Mouse (Mus musculus): ENCODE results near the gene B830017H08Rik. TPM values are rescaled to one million over a fixed set of nuclear protein-coding genes. Genes with fewer than 3 reads are reported as not detected.

Gene B830017H08Rik
- total and polyA plus RNA-seq, 3 experiments, result 0.23 to 0.33 TPM; not detected in 1

DNA sequence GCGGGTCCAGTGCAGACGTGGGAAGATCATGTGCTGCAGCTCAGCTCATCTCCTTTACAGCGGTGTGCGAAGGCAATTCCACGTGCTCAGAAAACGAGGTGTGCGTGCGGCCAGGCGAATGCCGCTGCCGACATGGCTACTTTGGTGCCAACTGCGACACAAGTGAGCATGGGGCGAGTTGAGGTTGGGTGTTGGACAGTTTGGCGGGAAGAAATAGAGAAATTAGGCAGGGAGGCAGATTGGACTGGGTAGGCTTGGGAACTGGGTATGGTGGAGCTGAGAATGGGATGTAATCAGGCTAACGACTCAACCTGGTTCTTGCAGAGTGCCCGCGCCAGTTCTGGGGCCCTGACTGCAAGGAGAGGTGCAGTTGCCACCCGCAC is 30.5 kb upstream of the B830017H08Rik start:
- Histone ChIP-seq H3K4me3 (ENCODE audit: low read depth, low read length) (no peak overlapping the region), H3K36me3 (replicated peaks) (no peaks in the 10 kb centered on the region), H3K4me1 (ENCODE audit: insufficient read depth, low read depth, low read length) (peaks cover 8% of the 10 kb centered on the region), H3K27me3 (ENCODE audit: insufficient read depth, low read length) (peaks cover 61% of the 10 kb centered on the region), H3K9me3 (replicated peaks) (peaks cover 14% of the 10 kb centered on the region)
- TF ChIP-seq GATA1 (IDR thresholded peaks at IDR 0.05; ENCODE audit: borderline replicate concordance, low read length) (no peak), POLR2AphosphoS5 (IDR thresholded peaks at IDR 0.05; ENCODE audit: insufficient replicate concordance, low read depth, low read length) (no peak), GATA2 (IDR thresholded peaks at IDR 0.05; ENCODE audit: borderline replicate concordance, low read depth, low read length) (no peak), TAL1 (conservative IDR thresholded peaks at IDR 0.05; ENCODE audit: low read depth, low read length) (no peak), CTCF (IDR thresholded peaks at IDR 0.05; ENCODE audit: low read depth, low read length) (no peak)
- ATAC-seq (ENCODE audit: extremely low read depth, insufficient number of reproducible peaks, low FRiP score, poor library complexity, severe bottlenecking), result no peak
- no peak for DNase-seq (ENCODE audit: low spot score)

DNA sequence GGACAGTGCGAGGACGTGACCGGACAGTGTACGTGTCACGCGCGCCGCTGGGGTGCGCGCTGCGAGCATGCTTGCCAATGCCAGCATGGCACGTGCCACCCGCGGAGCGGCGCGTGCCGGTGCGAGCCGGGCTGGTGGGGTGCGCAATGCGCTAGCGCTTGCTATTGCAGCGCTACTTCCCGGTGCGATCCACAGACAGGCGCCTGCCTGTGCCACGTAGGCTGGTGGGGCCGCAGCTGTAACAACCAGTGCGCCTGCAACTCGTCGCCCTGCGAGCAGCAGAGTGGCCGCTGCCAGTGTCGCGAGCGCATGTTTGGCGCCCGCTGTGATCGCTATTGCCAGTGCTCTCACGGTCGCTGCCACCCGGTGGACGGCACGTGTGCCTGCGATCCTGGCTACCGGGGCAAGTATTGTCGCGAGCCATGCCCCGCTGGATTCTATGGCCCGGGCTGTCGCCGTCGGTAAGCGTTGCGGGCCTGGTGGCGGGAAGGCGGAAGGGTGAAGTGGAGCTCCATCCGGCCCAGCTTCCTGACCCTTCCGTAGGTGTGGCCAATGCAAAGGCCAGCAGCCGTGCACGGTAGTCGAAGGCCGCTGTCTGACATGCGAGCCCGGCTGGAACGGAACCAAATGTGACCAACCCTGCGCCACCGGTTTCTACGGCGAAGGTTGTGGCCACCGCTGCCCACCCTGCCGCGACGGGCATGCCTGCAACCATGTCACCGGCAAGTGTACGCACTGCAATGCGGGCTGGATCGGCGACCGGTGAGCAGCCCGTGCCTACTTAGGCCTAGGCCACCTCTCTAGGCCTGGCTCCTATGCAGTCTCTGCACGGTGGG is 29.9 kb upstream of the B830017H08Rik start:
- Histone ChIP-seq H3K4me3 (ENCODE audit: low read depth, low read length) (no peak overlapping the region), H3K4me1 (ENCODE audit: insufficient read depth, low read depth, low read length) (peaks cover 8% of the 10 kb centered on the region), H3K9me3 (replicated peaks) (peaks cover 13% of the 10 kb centered on the region), H3K27me3 (ENCODE audit: insufficient read depth, low read length) (peaks cover 64% of the 10 kb centered on the region), H3K36me3 (replicated peaks) (no peaks in the 10 kb centered on the region)
- DNase-seq (ENCODE audit: low spot score), result no peak
- ATAC-seq (ENCODE audit: extremely low read depth, insufficient number of reproducible peaks, low FRiP score, poor library complexity, severe bottlenecking), result no peak
- TF ChIP-seq TAL1 (conservative IDR thresholded peaks at IDR 0.05; ENCODE audit: low read depth, low read length) (no peak), GATA2 (IDR thresholded peaks at IDR 0.05; ENCODE audit: borderline replicate concordance, low read depth, low read length) (no peak)

DNA sequence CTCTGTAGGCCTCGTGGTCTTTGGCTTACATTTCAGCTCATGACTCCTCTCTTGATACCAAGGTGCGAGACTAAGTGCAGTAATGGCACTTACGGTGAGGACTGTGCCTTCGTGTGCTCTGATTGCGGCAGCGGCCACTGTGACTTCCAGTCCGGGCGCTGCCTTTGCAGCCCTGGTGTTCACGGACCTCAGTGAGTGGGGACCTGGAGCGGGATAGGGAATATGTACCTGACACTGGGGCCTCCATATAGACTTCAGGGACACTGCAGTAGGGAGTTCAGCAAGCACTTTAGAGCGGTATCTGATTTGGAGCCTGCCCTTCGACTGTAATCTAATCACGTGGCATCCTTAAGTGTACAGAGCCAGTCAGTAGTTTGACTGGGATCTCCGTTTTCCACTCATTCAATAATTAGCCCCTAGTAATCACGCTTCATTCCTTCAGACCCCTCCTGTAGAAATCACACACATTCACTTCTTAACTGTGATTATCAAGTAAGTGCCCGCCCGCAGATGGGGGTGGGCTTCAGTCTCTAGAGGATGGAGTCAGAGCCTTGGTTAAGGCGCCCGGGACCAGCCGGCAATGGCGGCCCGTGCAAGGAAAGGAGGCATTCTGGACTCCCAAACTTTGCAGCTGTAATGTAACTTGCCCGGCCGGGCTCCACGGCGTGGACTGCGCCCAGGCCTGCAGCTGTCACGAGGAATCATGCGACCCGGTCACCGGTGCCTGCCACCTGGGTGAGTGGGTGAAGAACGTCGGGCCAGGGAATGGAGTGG is 29.1 kb upstream of the B830017H08Rik start:
- DNase-seq (ENCODE audit: low spot score), result no peak
- Histone ChIP-seq H3K4me1 (ENCODE audit: insufficient read depth, low read depth, low read length) (peaks cover 8% of the 10 kb centered on the region), H3K4me3 (ENCODE audit: low read depth, low read length) (peak overlapping the region; percentile 34; the same call in 1 of the 2 replicates), H3K27me3 (ENCODE audit: insufficient read depth, low read length) (peaks cover 68% of the 10 kb centered on the region), H3K36me3 (replicated peaks) (no peaks in the 10 kb centered on the region), H3K9me3 (replicated peaks) (peaks cover 13% of the 10 kb centered on the region)
- no peak for TF ChIP-seq TAL1 (conservative IDR thresholded peaks at IDR 0.05; ENCODE audit: low read depth, low read length)
- no peak for TF ChIP-seq POLR2AphosphoS5 (IDR thresholded peaks at IDR 0.05; ENCODE audit: insufficient replicate concordance, low read depth, low read length)
- no peak for TF ChIP-seq GATA1 (IDR thresholded peaks at IDR 0.05; ENCODE audit: borderline replicate concordance, low read length)
- TF ChIP-seq CTCF (IDR thresholded peaks at IDR 0.05; ENCODE audit: low read depth, low read length), result no peak
- no peak for TF ChIP-seq GATA2 (IDR thresholded peaks at IDR 0.05; ENCODE audit: borderline replicate concordance, low read depth, low read length)
- no peak for ATAC-seq (ENCODE audit: extremely low read depth, insufficient number of reproducible peaks, low FRiP score, poor library complexity, severe bottlenecking)

DNA sequence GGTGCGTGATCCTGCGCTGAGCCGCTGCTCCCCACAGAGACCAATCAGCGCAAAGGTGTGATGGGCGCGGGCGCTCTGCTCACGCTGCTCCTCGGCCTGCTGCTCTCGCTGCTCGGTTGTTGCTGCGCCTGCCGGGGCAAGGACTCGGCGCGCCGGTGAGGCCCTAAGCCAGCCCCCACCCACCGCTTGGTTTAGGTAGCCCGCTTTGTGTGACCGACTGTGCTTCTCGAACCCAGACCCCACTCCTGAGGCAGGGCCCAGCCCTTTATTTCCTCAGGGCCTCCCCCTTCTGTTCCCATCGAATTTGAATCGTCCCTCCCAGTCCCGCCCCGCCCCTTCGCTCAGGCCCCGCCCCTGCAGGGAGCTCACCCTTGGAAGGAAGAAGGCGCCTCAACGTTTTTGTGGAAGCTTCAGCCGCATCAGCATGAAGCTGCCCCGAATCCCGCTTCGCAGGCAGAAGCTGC is 28.4 kb upstream of the B830017H08Rik start:
- H3K27me3 ChIP-seq (ENCODE audit: insufficient read depth, low read length), result peaks cover 70% of the 10 kb centered on the region
- H3K9me3 ChIP-seq (replicated peaks), result peaks cover 13% of the 10 kb centered on the region
- DNase-seq (ENCODE audit: low spot score), result no peak
- peak overlapping the region; percentile 34; the same call in 1 of the 2 replicates for H3K4me3 ChIP-seq (ENCODE audit: low read depth, low read length)
- TF ChIP-seq CTCF (IDR thresholded peaks at IDR 0.05; ENCODE audit: low read depth, low read length) (no peak), TAL1 (conservative IDR thresholded peaks at IDR 0.05; ENCODE audit: low read depth, low read length) (no peak), GATA2 (IDR thresholded peaks at IDR 0.05; ENCODE audit: borderline replicate concordance, low read depth, low read length) (no peak), GATA1 (IDR thresholded peaks at IDR 0.05; ENCODE audit: borderline replicate concordance, low read length) (no peak), POLR2AphosphoS5 (IDR thresholded peaks at IDR 0.05; ENCODE audit: insufficient replicate concordance, low read depth, low read length) (no peak)
- peaks cover 8% of the 10 kb centered on the region for H3K4me1 ChIP-seq (ENCODE audit: insufficient read depth, low read depth, low read length)
- no peak for ATAC-seq (ENCODE audit: extremely low read depth, insufficient number of reproducible peaks, low FRiP score, poor library complexity, severe bottlenecking)
- H3K36me3 ChIP-seq (replicated peaks), result no peaks in the 10 kb centered on the region

DNA sequence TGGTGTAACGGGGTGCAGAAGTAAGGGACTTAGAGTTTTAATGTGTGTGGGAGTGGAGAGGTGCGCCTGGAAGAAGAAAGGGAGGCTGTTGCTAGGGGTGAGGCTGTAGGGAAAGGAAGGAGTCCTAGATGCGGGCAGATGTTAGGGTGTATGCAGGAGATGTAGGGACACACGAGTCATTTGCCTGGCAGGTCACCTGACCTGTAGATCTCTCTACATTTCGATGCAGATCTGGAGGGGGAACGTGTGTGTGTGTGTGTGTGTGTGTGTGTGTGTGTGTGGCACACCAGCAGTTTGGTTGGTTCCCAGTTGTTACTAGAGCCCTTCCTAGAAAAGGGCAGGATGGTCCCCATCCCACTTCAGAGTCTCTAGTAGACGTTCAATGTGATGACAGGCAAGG is 27.9 kb upstream of the B830017H08Rik start:
- H3K36me3 ChIP-seq (replicated peaks), result no peaks in the 10 kb centered on the region
- DNase-seq (ENCODE audit: low spot score) (no peak), ATAC-seq (ENCODE audit: extremely low read depth, insufficient number of reproducible peaks, low FRiP score, poor library complexity, severe bottlenecking) (no peak)
- peaks cover 13% of the 10 kb centered on the region for H3K9me3 ChIP-seq (replicated peaks)
- TF ChIP-seq TAL1 (conservative IDR thresholded peaks at IDR 0.05; ENCODE audit: low read depth, low read length) (no peak), GATA1 (IDR thresholded peaks at IDR 0.05; ENCODE audit: borderline replicate concordance, low read length) (no peak), CTCF (IDR thresholded peaks at IDR 0.05; ENCODE audit: low read depth, low read length) (no peak), POLR2AphosphoS5 (IDR thresholded peaks at IDR 0.05; ENCODE audit: insufficient replicate concordance, low read depth, low read length) (no peak), GATA2 (IDR thresholded peaks at IDR 0.05; ENCODE audit: borderline replicate concordance, low read depth, low read length) (no peak)
- H3K27me3 ChIP-seq (ENCODE audit: insufficient read depth, low read length), result peaks cover 70% of the 10 kb centered on the region
- H3K4me3 ChIP-seq (ENCODE audit: low read depth, low read length), result no peak overlapping the region
- H3K4me1 ChIP-seq (ENCODE audit: insufficient read depth, low read depth, low read length), result peaks cover 8% of the 10 kb centered on the region

DNA sequence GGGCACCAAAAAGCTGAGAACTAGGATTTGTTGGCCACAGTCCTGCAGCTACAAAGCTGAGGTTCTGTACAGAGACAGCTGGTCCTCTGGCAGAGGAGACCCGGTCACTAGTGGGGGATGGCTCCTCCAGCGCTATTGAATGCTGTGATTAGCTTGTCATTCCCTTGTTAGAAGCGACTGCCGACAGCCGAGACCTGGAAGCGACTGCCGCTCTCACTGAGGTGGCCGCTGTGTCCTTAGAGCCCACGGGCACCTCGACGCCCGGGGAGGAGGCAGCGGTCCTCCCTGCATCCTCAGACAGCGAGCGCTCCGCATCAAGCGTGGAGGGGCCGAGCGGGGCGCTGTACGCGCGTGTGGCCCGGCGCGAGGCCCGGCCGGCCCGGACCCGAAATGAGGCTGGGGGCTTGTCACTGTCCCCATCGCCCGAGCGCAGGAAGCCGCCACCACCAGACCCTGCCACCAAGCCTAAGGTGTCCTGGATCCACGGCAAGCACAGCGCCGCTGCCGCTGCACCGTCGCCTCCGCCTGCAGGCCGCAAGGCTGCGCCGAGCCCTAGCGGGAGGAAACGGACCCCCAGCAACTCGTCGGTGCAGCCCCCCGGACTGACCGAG is 26.2 kb upstream of the B830017H08Rik start:
- Histone ChIP-seq H3K4me3 (ENCODE audit: low read depth, low read length) (no peak overlapping the region), H3K36me3 (replicated peaks) (no peaks in the 10 kb centered on the region), H3K9me3 (replicated peaks) (peaks cover 13% of the 10 kb centered on the region), H3K4me1 (ENCODE audit: insufficient read depth, low read depth, low read length) (peaks cover 8% of the 10 kb centered on the region), H3K27me3 (ENCODE audit: insufficient read depth, low read length) (peaks cover 79% of the 10 kb centered on the region)
- no peak for DNase-seq (ENCODE audit: low spot score)
- TF ChIP-seq GATA2 (IDR thresholded peaks at IDR 0.05; ENCODE audit: borderline replicate concordance, low read depth, low read length), result no peak
- ATAC-seq (ENCODE audit: extremely low read depth, insufficient number of reproducible peaks, low FRiP score, poor library complexity, severe bottlenecking), result no peak
